Mouse (Mus musculus): ENCODE results near the gene Prr5. TPM values are rescaled to one million over a fixed set of nuclear protein-coding genes. Genes with fewer than 3 reads are reported as not detected.

Prr5 gene
- polyA plus RNA-seq, 1 experiment from 2014 or later: 10.9 TPM

DNA sequence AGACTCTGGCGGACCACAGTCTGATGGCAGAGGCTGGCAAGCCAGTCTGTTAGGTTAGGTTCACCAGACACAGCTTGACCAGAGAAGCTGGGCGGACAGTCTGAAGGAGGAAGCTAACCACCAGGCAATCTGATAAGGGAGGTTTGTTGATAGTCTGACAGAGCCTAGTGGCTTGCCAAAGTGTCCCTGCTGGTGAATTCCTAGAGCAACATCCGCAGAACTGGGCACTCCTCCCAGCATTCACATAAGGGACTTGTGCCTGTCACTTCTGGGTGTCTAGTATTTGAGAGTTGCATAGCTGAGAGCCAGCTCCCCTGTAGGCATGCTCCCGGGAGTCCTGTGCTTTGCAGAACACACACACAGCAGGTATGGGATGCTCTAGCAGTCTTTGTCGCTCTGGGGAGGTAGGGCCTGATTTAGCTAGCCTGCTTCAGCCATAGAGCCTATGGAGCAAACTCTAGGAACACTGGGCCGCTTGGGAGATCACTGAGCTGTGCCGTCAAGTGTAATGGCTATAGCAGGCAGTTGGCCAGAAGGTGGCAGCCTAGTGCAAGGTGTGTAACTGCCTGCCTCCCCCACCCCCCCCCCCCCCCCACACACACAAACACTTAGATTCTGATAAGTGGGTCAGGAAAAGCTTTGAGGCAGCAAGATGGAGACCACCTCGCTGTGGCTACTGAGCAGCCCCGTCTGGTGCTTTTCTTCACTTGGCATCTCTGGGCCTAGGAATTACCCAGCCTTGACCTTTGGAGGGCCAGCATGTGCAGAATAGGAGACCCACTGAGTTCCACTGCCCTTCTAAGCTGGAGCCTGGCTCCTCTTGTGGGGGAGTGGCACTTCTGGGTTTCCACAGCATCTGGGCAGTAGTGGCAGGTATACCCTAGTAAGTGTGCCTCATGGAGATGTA, 2.2 kb downstream of the Prr5 start:
- Histone ChIP-seq H3K9ac (ENCODE audit: low read length) (no peak overlapping the region), H3K27me3 (ENCODE audit: control insufficient read depth, insufficient read depth, low read length) (no peaks in the 10 kb centered on the region), H3K36me3 (ENCODE audit: control insufficient read depth, insufficient read depth, low read length) (no peaks in the 10 kb centered on the region), H3K4me3 (ENCODE audit: low read depth, low read length) (no peak overlapping the region), H3K4me2 (no peak overlapping the region), H3K9me3 (ENCODE audit: control insufficient read depth, low read length) (no peaks in the 10 kb centered on the region), H3K4me1 (ENCODE audit: control insufficient read depth, insufficient read depth, low read length) (no peaks in the 10 kb centered on the region), H3K27ac (ENCODE audit: low read depth, low read length) (no peak overlapping the region)
- DNase-seq (ENCODE audit: low spot score, missing footprints): peak; percentile 82
- 51% methylated on average over 9 of the region's 9 CpGs for WGBS
- no peak for ATAC-seq (ENCODE audit: low FRiP score)

DNA sequence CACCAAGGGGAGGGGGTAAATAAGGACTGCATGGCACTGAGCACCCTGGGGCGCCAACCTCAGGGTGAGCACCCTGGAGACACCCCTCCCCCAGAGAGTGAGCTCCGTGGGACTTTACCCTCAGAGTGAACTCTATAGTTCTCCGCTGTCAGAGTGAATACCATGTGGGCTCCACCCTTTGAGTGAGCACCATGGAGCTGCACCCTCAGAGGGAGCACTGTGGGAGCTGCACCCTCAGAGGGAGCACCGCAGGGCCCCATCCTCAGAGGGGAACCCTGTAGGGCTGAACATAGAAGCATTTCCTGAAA, 2.8 kb downstream of the Prr5 start:
- DNase-seq (ENCODE audit: low spot score, missing footprints) (peak; percentile 72), ATAC-seq (ENCODE audit: low FRiP score) (no peak)
- no peak overlapping the region for H3K27ac ChIP-seq (ENCODE audit: low read depth, low read length)
- WGBS: 92% methylated on average over 4 of the region's 4 CpGs
- H3K9me3 ChIP-seq (ENCODE audit: control insufficient read depth, low read length): no peaks in the 10 kb centered on the region
- H3K27me3 ChIP-seq (ENCODE audit: control insufficient read depth, insufficient read depth, low read length): no peaks in the 10 kb centered on the region
- H3K4me3 ChIP-seq (ENCODE audit: low read depth, low read length): no peak overlapping the region
- H3K36me3 ChIP-seq (ENCODE audit: control insufficient read depth, insufficient read depth, low read length): no peaks in the 10 kb centered on the region
- no peaks in the 10 kb centered on the region for H3K4me1 ChIP-seq (ENCODE audit: control insufficient read depth, insufficient read depth, low read length)
- no peak overlapping the region for H3K9ac ChIP-seq (ENCODE audit: low read length)
- H3K4me2 ChIP-seq: no peak overlapping the region

DNA sequence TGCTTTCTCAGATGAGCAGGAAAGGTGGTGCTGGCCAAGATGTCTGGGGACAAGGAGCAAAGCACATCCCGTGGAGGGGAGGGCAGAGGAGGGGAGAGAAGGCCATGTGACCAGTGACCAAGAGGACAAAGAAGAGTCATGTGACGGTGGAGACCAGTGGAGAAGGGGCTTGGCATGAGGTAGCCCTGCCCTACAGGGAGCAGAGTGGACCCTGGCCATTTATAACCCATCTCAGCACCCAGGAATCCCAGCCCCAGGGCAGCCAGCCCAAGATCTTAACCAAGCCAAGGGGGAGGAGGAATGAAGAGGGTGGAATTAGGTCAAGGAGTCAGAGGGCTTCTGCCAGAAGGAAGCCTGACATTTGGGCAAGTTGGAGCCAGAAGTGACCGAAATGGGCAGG, 3.2 kb downstream of the Prr5 start:
- H3K36me3 ChIP-seq (ENCODE audit: control insufficient read depth, insufficient read depth, low read length): no peaks in the 10 kb centered on the region
- 72% methylated on average over 3 of the region's 3 CpGs for WGBS
- H3K9ac ChIP-seq (ENCODE audit: low read length): no peak overlapping the region
- ATAC-seq (ENCODE audit: low FRiP score) (no peak), DNase-seq (ENCODE audit: low spot score, missing footprints) (no peak)
- no peaks in the 10 kb centered on the region for H3K27me3 ChIP-seq (ENCODE audit: control insufficient read depth, insufficient read depth, low read length)
- no peaks in the 10 kb centered on the region for H3K9me3 ChIP-seq (ENCODE audit: control insufficient read depth, low read length)
- H3K27ac ChIP-seq (ENCODE audit: low read depth, low read length): no peak overlapping the region
- no peak overlapping the region for H3K4me3 ChIP-seq (ENCODE audit: low read depth, low read length)
- no peak overlapping the region for H3K4me2 ChIP-seq
- H3K4me1 ChIP-seq (ENCODE audit: control insufficient read depth, insufficient read depth, low read length): no peaks in the 10 kb centered on the region

DNA sequence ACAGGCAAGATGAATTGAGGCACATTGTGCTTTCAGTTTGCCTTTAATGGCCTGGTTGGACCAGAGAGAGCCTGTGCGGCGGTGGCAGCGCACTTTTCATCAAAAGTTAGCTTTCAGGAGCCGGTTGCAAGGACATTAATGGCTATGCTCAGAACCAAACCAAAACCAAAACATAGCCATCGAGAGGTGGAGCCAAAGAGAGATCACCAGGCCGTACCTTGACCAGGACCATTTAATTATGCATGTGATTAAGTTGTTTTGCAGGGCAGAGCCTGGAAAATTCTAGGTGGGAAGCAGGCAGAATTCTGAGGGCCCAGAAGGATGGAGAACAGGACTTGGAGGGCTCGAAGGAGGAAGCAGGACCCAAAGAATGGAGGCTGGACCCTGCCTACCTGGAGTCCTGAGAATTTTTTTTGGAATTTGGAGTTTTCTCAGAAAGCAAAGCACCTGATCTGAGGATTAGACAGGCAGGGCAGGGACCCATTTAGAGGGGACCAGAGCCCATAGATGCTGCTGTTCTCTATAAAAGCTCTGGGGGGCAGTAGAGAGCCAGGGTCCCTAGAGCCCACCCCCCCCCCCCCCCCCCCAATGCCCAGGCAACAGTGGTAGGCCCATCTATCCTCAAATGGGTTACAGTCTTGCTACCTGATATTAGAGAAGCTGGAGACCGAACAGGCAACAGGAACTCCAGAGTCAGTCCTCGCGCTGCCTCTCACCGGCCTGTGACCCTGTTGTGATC, 5.1 kb downstream of the Prr5 start:
- DNase-seq (ENCODE audit: low spot score, missing footprints): no peak
- no peaks in the 10 kb centered on the region for H3K9me3 ChIP-seq (ENCODE audit: control insufficient read depth, low read length)
- H3K27me3 ChIP-seq (ENCODE audit: control insufficient read depth, insufficient read depth, low read length): no peaks in the 10 kb centered on the region
- no peak overlapping the region for H3K4me2 ChIP-seq
- H3K9ac ChIP-seq (ENCODE audit: low read length): no peak overlapping the region
- WGBS: 83% methylated on average over 11 of the region's 11 CpGs
- 0 out of 2 replicates have a peak, but pooled peaks cover 2% of the 10 kb centered on the region for H3K4me1 ChIP-seq (ENCODE audit: control insufficient read depth, insufficient read depth, low read length)
- no peak for ATAC-seq (ENCODE audit: low FRiP score)
- no peak overlapping the region for H3K27ac ChIP-seq (ENCODE audit: low read depth, low read length)
- H3K36me3 ChIP-seq (ENCODE audit: control insufficient read depth, insufficient read depth, low read length): no peaks in the 10 kb centered on the region
- no peak overlapping the region for H3K4me3 ChIP-seq (ENCODE audit: low read depth, low read length)

DNA sequence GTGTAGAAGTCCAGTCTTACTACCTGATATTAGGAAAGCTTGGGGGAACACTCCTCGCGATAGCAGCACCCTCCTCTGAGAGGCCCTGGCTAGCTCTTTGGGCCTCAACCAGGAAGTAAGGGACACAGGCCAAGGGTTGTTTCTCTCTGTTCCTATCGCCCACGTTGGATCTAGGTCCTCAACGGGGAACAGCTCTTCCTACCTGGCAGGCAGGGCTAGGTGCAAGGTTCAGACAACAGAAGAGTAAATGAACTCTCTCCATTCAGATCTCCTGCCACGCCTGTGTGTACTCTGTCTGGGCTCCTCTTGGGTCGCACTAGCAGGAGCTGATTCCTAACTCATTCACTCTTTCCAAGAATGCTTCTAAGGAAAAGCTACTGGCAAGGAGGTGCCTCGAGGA, 5.9 kb downstream of the Prr5 start:
- Histone ChIP-seq H3K27me3 (ENCODE audit: control insufficient read depth, insufficient read depth, low read length) (no peaks in the 10 kb centered on the region), H3K4me3 (ENCODE audit: low read depth, low read length) (no peak overlapping the region), H3K36me3 (ENCODE audit: control insufficient read depth, insufficient read depth, low read length) (no peaks in the 10 kb centered on the region), H3K4me1 (ENCODE audit: control insufficient read depth, insufficient read depth, low read length) (0 out of 2 replicates have a peak, but pooled peaks cover 2% of the 10 kb centered on the region), H3K9ac (ENCODE audit: low read length) (no peak overlapping the region), H3K4me2 (no peak overlapping the region), H3K27ac (ENCODE audit: low read depth, low read length) (no peak overlapping the region), H3K9me3 (ENCODE audit: control insufficient read depth, low read length) (no peaks in the 10 kb centered on the region)
- ATAC-seq (ENCODE audit: low FRiP score): no peak
- WGBS: 78% methylated on average over 8 of the region's 8 CpGs
- no peak for DNase-seq (ENCODE audit: low spot score, missing footprints)

DNA sequence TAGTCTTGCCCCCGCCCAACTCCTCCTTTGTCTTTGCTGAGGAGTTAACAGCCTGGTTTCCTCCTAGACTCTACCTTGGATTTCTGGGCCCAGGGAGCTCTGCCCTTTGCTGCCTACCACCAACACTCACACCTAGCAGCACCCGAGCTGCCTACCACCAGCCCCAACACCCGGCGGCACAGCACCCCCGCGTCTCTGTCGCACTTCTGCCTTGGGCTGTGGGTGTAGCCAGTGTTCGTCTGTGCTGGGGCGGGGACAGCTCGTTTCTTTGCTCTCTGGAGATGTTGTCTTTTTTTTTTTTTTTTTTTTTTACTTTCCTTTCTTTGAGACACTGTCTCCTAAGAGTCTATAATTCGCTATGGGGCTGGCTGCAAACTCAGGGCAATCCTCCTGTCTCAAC, 8.5 kb downstream of the Prr5 start:
- Histone ChIP-seq H3K4me3 (ENCODE audit: low read depth, low read length) (no peak overlapping the region), H3K4me2 (no peak overlapping the region), H3K9ac (ENCODE audit: low read length) (no peak overlapping the region), H3K36me3 (ENCODE audit: control insufficient read depth, insufficient read depth, low read length) (no peaks in the 10 kb centered on the region), H3K4me1 (ENCODE audit: control insufficient read depth, insufficient read depth, low read length) (peaks cover 16% of the 10 kb centered on the region), H3K27me3 (ENCODE audit: control insufficient read depth, insufficient read depth, low read length) (peaks cover 5% of the 10 kb centered on the region), H3K9me3 (ENCODE audit: control insufficient read depth, low read length) (no peaks in the 10 kb centered on the region), H3K27ac (ENCODE audit: low read depth, low read length) (no peak overlapping the region)
- ATAC-seq (ENCODE audit: low FRiP score): no peak
- WGBS: 77% methylated on average over 11 of the region's 11 CpGs
- no peak for DNase-seq (ENCODE audit: low spot score, missing footprints)

DNA sequence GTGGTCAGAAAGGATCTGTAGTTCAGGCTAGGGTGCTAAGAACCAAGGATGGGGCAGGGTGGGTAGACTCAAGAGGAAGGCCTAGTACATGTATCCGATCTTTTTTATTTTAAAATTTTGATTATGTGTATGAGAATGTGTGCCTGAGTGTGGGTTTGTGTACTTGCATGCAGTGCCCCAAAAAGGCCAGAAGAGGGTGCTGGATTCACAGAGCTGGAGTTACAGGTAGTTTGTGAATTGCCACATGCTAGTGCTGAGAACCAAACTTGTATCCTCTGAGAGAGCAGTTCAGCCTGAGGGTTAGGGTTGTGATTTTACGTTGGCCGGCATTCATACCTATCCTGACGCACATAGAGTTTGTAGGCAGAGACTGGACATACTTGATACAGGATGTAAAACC, 9.7 kb downstream of the Prr5 start:
- Histone ChIP-seq H3K4me1 (ENCODE audit: control insufficient read depth, insufficient read depth, low read length) (peaks cover 16% of the 10 kb centered on the region), H3K9me3 (ENCODE audit: control insufficient read depth, low read length) (no peaks in the 10 kb centered on the region), H3K9ac (ENCODE audit: low read length) (no peak overlapping the region), H3K4me3 (ENCODE audit: low read depth, low read length) (no peak overlapping the region), H3K27me3 (ENCODE audit: control insufficient read depth, insufficient read depth, low read length) (peaks cover 5% of the 10 kb centered on the region), H3K36me3 (ENCODE audit: control insufficient read depth, insufficient read depth, low read length) (no peaks in the 10 kb centered on the region), H3K4me2 (no peak overlapping the region), H3K27ac (ENCODE audit: low read depth, low read length) (no peak overlapping the region)
- whole genome bisulfite sequencing: 94% methylated on average over 4 of the region's 4 CpGs
- peak; percentile 82 for DNase-seq (ENCODE audit: low spot score, missing footprints)
- no peak for ATAC-seq (ENCODE audit: low FRiP score)

DNA sequence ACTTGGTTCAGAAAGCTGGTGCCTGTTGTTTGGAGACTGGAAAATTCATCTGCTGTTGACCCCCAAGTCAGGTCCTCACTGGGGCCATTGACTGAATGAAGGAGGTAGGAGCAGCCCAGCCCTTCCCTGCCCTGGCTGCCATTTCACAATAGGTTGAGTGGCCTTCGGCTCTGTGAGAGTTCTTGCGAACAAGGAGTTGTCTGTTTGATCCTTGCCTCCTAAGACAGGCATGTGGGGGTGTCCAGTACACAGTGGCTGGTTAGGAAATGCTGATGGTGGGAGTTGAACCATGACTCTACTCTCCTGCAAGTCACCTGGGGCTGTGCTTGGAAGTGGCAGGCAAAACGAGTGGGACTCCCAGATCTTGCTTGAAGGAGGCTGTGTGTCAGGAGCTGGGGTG, 10.4 kb downstream of the Prr5 start:
- Histone ChIP-seq H3K4me2 (no peak overlapping the region), H3K27ac (ENCODE audit: low read depth, low read length) (no peak overlapping the region), H3K4me3 (ENCODE audit: low read depth, low read length) (no peak overlapping the region), H3K9me3 (ENCODE audit: control insufficient read depth, low read length) (no peaks in the 10 kb centered on the region), H3K27me3 (ENCODE audit: control insufficient read depth, insufficient read depth, low read length) (peaks cover 5% of the 10 kb centered on the region), H3K9ac (ENCODE audit: low read length) (no peak overlapping the region), H3K4me1 (ENCODE audit: control insufficient read depth, insufficient read depth, low read length) (peaks cover 16% of the 10 kb centered on the region), H3K36me3 (ENCODE audit: control insufficient read depth, insufficient read depth, low read length) (no peaks in the 10 kb centered on the region)
- DNase-seq (ENCODE audit: low spot score, missing footprints) (no peak), ATAC-seq (ENCODE audit: low FRiP score) (no peak)
- 84% methylated on average over 3 of the region's 3 CpGs for WGBS

Measured in midbrain, embryonic 11.5 days (tissue).